Mouse (Mus musculus): ENCODE measurements around the gene Vegfd. TPM values are rescaled to one million over a fixed set of nuclear protein-coding genes. Genes with fewer than 3 reads are reported as not detected.

Gene Vegfd
- polyA plus RNA-seq, 1 experiment from 2014 or later, result 1.0 TPM

GRCm38 (mm10) chrX:164446835-164447681 lies 73.9 kb downstream of the Vegfd start:
- H3K27me3 ChIP-seq (replicated peaks), result no peaks in the 10 kb centered on the region
- H3K9me3 ChIP-seq (replicated peaks), result no peaks in the 10 kb centered on the region; the same call in 1 of the 2 replicates
- peaks cover 24% of the 10 kb centered on the region; the same call in 1 of the 2 replicates for H3K4me1 ChIP-seq
- H3K27ac ChIP-seq, result peak overlapping the region; percentile 85
- H3K36me3 ChIP-seq, result no peaks in the 10 kb centered on the region
- H3K9ac ChIP-seq, result no peak overlapping the region
- ATAC-seq, result peak; percentile 58
- no peak overlapping the region for H3K4me3 ChIP-seq
- WGBS (ENCODE audit: insufficient replicate concordance), result 56% methylated on average over 9 of the region's 9 CpGs
- peak overlapping the region; percentile 39 for H3K4me2 ChIP-seq

- peak overlapping the region; percentile 39 for H3K4me2 ChIP-seq
These were observed 74.5 kb downstream of the Vegfd start for GRCm38 (mm10) chrX:164447682-164448071.

DNA sequence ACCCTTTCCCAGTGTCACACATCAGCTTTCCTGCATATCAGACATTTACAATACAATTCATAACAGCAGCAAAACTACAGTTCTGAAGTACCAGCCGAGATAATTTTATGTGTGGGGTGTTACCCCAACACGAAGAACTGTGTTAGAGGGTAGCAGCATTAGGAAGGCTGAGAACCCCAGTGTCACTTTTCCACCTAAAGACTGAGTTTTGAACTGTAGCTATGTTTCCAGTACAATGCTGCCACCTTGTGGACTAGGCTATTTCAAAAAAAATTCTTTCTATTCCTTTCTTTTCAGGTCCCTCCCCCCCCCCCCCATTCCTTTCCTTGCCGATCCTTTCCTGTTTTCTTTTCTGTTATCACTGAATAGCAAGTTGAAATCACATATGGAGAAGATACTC lies 76.0 kb downstream of the Vegfd start:
- ATAC-seq, result no peak
- H3K4me3 ChIP-seq, result no peak overlapping the region
- H3K4me1 ChIP-seq, result peaks cover 24% of the 10 kb centered on the region; the same call in 1 of the 2 replicates
- 16% methylated on average over 3 of the region's 3 CpGs for WGBS (ENCODE audit: insufficient replicate concordance)
- H3K36me3 ChIP-seq, result no peaks in the 10 kb centered on the region
- H3K9ac ChIP-seq, result no peak overlapping the region
- H3K9me3 ChIP-seq (replicated peaks), result no peaks in the 10 kb centered on the region; the same call in 1 of the 2 replicates
- no peaks in the 10 kb centered on the region for H3K27me3 ChIP-seq (replicated peaks)
- H3K27ac ChIP-seq, result no peak overlapping the region
- H3K4me2 ChIP-seq, result no peak overlapping the region

More at GRCm38 (mm10) chrX:164447682-164448071, 74.5 kb downstream of the Vegfd start:
- ATAC-seq, result peak; percentile 91
- Histone ChIP-seq H3K9ac (no peak overlapping the region), H3K27me3 (replicated peaks) (no peaks in the 10 kb centered on the region), H3K36me3 (no peaks in the 10 kb centered on the region), H3K27ac (peak overlapping the region; percentile 85), H3K9me3 (replicated peaks) (no peaks in the 10 kb centered on the region; the same call in 1 of the 2 replicates), H3K4me3 (no peak overlapping the region), H3K4me1 (peaks cover 24% of the 10 kb centered on the region; the same call in 1 of the 2 replicates)
- WGBS (ENCODE audit: insufficient replicate concordance), result 31% methylated on average over 2 of the region's 2 CpGs

Other genes with a start within 250 kb of the Vegfd start
- gene Ace2, start 234.0 kb upstream of the Vegfd start, polyA plus RNA-seq (2016; fragmentation: Nextera tagmentation; extraction: Ambion mirVana), result not detected in 2 replicates
- gene Bmx, start 115.2 kb upstream of the Vegfd start, polyA plus RNA-seq (2016; fragmentation: Nextera tagmentation; extraction: Ambion mirVana), result 0.16 and 0.20 TPM in 2 replicates
- gene Pir, start 104.0 kb upstream of the Vegfd start, polyA plus RNA-seq (2016; fragmentation: Nextera tagmentation; extraction: Ambion mirVana), result 18.8 and 19.8 TPM in 2 replicates
- 20.6 and 22.2 TPM in 2 replicates for gene Piga, start 46.4 kb downstream of the Vegfd start, polyA plus RNA-seq (2016; fragmentation: Nextera tagmentation; extraction: Ambion mirVana)
- not detected in 2 replicates for gene Asb11, start 63.6 kb downstream of the Vegfd start, polyA plus RNA-seq (2016; fragmentation: Nextera tagmentation; extraction: Ambion mirVana)
- not detected in 2 replicates for gene Asb9, start 132.9 kb downstream of the Vegfd start, polyA plus RNA-seq (2016; fragmentation: Nextera tagmentation; extraction: Ambion mirVana)

All from liver, embryonic 12.5 days (tissue).